Mouse (Mus musculus) lung, embryonic 14.5 days (tissue): ENCODE results near the gene Alcam. TPM values are rescaled to one million over a fixed set of nuclear protein-coding genes. Genes with fewer than 3 reads are reported as not detected.

ENCODE experiments used
- ATAC-seq: fragments of 200-750 bp; cut with Nextera tagmentation; 2 replicates; pipeline ENCODE4 v1.8.0; 2017; ENCODE audit warnings: mild to moderate bottlenecking, moderate TSS enrichment, moderate library complexity; ENCODE audit not compliant: insufficient read depth
- DNase-seq: peaks from one replicate; pipeline ENCODE4 v3.0.0-alpha.2; 2015
- H3K27ac ChIP-seq: fragments of 300-500 bp; sonication (generic); 2 replicates; pipeline ENCODE4 v1.5.1; 2014; ENCODE audit warnings: low read depth, mild to moderate bottlenecking, moderate library complexity
- H3K27me3 ChIP-seq: fragments of 300-500 bp; sonication (generic); 2 replicates; pipeline ENCODE4 v1.6.1; 2014; ENCODE audit warnings: low read length, control low read depth; ENCODE audit not compliant: insufficient read depth
- H3K36me3 ChIP-seq: fragments of 300-500 bp; sonication (generic); 2 replicates; pipeline ENCODE4 v1.6.1; 2014; ENCODE audit warnings: control low read depth; ENCODE audit not compliant: insufficient read depth
- H3K4me1 ChIP-seq: fragments of 300-500 bp; sonication (generic); 2 replicates; pipeline ENCODE4 v1.6.1; 2014; ENCODE audit warnings: antibody characterized with exemption, control low read depth; ENCODE audit not compliant: insufficient read depth
- H3K4me2 ChIP-seq: fragments of 300-500 bp; sonication (generic); 2 replicates; pipeline ENCODE4 v1.6.1; 2014; ENCODE audit warnings: mild to moderate bottlenecking
- H3K4me3 ChIP-seq: fragments of 300-500 bp; sonication (generic); 2 replicates; pipeline ENCODE4 v1.5.1; 2014; ENCODE audit warnings: low read depth, low read length
- H3K9ac ChIP-seq: fragments of 300-500 bp; sonication (generic); 2 replicates; pipeline ENCODE4 v1.6.1; 2014
- H3K9me3 ChIP-seq: fragments of 300-500 bp; sonication (generic); 2 replicates; pipeline ENCODE4 v1.6.1; 2016; ENCODE audit warnings: low read depth, low read length, control low read depth
- CTCF ChIP-seq: IDR thresholded peaks from 2 replicates; pipeline ENCODE4 v1.5.1; 2016; ENCODE audit warnings: antibody characterized with exemption, low read depth
- WGBS: fragments of 180-500 bp; shearing (Covaris S2); extraction: QIAGEN DNeasy Blood & Tissue Kit; methylation state at CpG from one replicate; pipeline ENCODE4 v1.1.7; 2014; 5-methylcytosine and 5-hydroxymethylcytosine counted together
- polyA plus RNA-seq: library from polyadenylated mRNA; unstranded; fragments of >200 nt; fragmentation: Nextera tagmentation; extraction: Ambion mirVana; gene quantifications from 2 replicates; pipeline ENCODE4 v1.2.1, GENCODE M21; 2014

Alcam gene
- polyA plus RNA-seq, 1 experiment from 2014 or later, result 52.0 TPM

- H3K4me3 ChIP-seq, result no peak overlapping the region
- DNase-seq, result no peak
- H3K27ac ChIP-seq, result no peak overlapping the region
- no peak for ATAC-seq
- no peak overlapping the region for H3K4me2 ChIP-seq
- 0 out of 2 replicates have a peak, but pooled peaks cover 3% of the 10 kb centered on the region for H3K36me3 ChIP-seq
- TF ChIP-seq CTCF, result no peak
- H3K9me3 ChIP-seq, result no peaks in the 10 kb centered on the region
- H3K27me3 ChIP-seq, result no peaks in the 10 kb centered on the region
- no peaks in the 10 kb centered on the region for H3K4me1 ChIP-seq
- WGBS, result 83% methylated on average over 7 of the region's 7 CpGs
- no peak overlapping the region for H3K9ac ChIP-seq
Observed at GRCm38 (mm10) chr16:52301730-52302129, 152.1 kb downstream of the Alcam start.

- peaks cover 6% of the 10 kb centered on the region; the same call in 1 of the 2 replicates for H3K36me3 ChIP-seq
- H3K27ac ChIP-seq, result no peak overlapping the region
- H3K4me2 ChIP-seq, result no peak overlapping the region
- no peaks in the 10 kb centered on the region for H3K27me3 ChIP-seq
- no peak for ATAC-seq
- no peaks in the 10 kb centered on the region for H3K4me1 ChIP-seq
- H3K4me3 ChIP-seq, result no peak overlapping the region
- no peaks in the 10 kb centered on the region for H3K9me3 ChIP-seq
- no peak for TF ChIP-seq CTCF
- WGBS, result 45% methylated on average over 1 of the region's 1 CpGs
- no peak overlapping the region for H3K9ac ChIP-seq
- DNase-seq, result no peak
Observed at GRCm38 (mm10) chr16:52296376-52296775, 157.5 kb downstream of the Alcam start.

- Histone ChIP-seq H3K4me1 (no peaks in the 10 kb centered on the region), H3K9me3 (no peaks in the 10 kb centered on the region), H3K27ac (no peak overlapping the region), H3K27me3 (no peaks in the 10 kb centered on the region), H3K4me3 (no peak overlapping the region), H3K4me2 (no peak overlapping the region), H3K9ac (no peak overlapping the region), H3K36me3 (peaks cover 9% of the 10 kb centered on the region; the same call in 1 of the 2 replicates)
- ATAC-seq (no peak), DNase-seq (no peak)
- no peak for TF ChIP-seq CTCF
Observed at GRCm38 (mm10) chr16:52295535-52295934, 158.3 kb downstream of the Alcam start.

- TF ChIP-seq CTCF, result no peak
- Histone ChIP-seq H3K9me3 (no peaks in the 10 kb centered on the region), H3K4me3 (no peak overlapping the region), H3K36me3 (peaks cover 13% of the 10 kb centered on the region; the same call in 1 of the 2 replicates), H3K4me1 (no peaks in the 10 kb centered on the region), H3K27me3 (no peaks in the 10 kb centered on the region), H3K27ac (no peak overlapping the region), H3K4me2 (no peak overlapping the region), H3K9ac (no peak overlapping the region)
- DNase-seq (no peak), ATAC-seq (no peak)
- WGBS, result 87% methylated on average over 3 of the region's 3 CpGs
Observed at GRCm38 (mm10) chr16:52292440-52293048, 161.3 kb downstream of the Alcam start.

- ATAC-seq, result no peak
- no peak for TF ChIP-seq CTCF
- WGBS, result 89% methylated on average over 2 of the region's 2 CpGs
- no peaks in the 10 kb centered on the region for H3K9me3 ChIP-seq
- H3K9ac ChIP-seq, result no peak overlapping the region
- H3K27me3 ChIP-seq, result no peaks in the 10 kb centered on the region
- no peak overlapping the region for H3K4me2 ChIP-seq
- H3K27ac ChIP-seq, result no peak overlapping the region
- no peak overlapping the region for H3K4me3 ChIP-seq
- DNase-seq, result no peak
- H3K4me1 ChIP-seq, result no peaks in the 10 kb centered on the region
- H3K36me3 ChIP-seq, result peaks cover 2% of the 10 kb centered on the region; the same call in 1 of the 2 replicates
Observed at GRCm38 (mm10) chr16:52280186-52280585, 173.7 kb downstream of the Alcam start.

GRCm38 (mm10) chr16:52265066-52265465 is 188.8 kb downstream of the Alcam start:
- H3K9ac ChIP-seq, result no peak overlapping the region
- no peak for ATAC-seq
- no peak overlapping the region for H3K4me2 ChIP-seq
- no peak overlapping the region for H3K27ac ChIP-seq
- H3K4me1 ChIP-seq, result no peaks in the 10 kb centered on the region
- 81% methylated on average over 4 of the region's 4 CpGs for WGBS
- no peak for DNase-seq
- TF ChIP-seq CTCF, result no peak
- H3K27me3 ChIP-seq, result no peaks in the 10 kb centered on the region
- no peaks in the 10 kb centered on the region for H3K9me3 ChIP-seq
- H3K4me3 ChIP-seq, result no peak overlapping the region
- peaks cover 7% of the 10 kb centered on the region; the same call in 1 of the 2 replicates for H3K36me3 ChIP-seq

GRCm38 (mm10) chr16:52263751-52264150 is 190.1 kb downstream of the Alcam start:
- DNase-seq (no peak), ATAC-seq (no peak)
- H3K4me3 ChIP-seq, result no peak overlapping the region
- no peak overlapping the region for H3K27ac ChIP-seq
- peaks cover 7% of the 10 kb centered on the region; the same call in 1 of the 2 replicates for H3K36me3 ChIP-seq
- H3K4me2 ChIP-seq, result no peak overlapping the region
- no peaks in the 10 kb centered on the region for H3K9me3 ChIP-seq
- no peak overlapping the region for H3K9ac ChIP-seq
- H3K27me3 ChIP-seq, result no peaks in the 10 kb centered on the region
- no peak for TF ChIP-seq CTCF
- no peaks in the 10 kb centered on the region for H3K4me1 ChIP-seq

GRCm38 (mm10) chr16:52262582-52262981 is 191.3 kb downstream of the Alcam start:
- H3K9ac ChIP-seq, result no peak overlapping the region
- no peak for TF ChIP-seq CTCF
- no peaks in the 10 kb centered on the region for H3K4me1 ChIP-seq
- DNase-seq (no peak), ATAC-seq (no peak)
- H3K9me3 ChIP-seq, result no peaks in the 10 kb centered on the region
- H3K27me3 ChIP-seq, result no peaks in the 10 kb centered on the region
- H3K4me2 ChIP-seq, result no peak overlapping the region
- H3K4me3 ChIP-seq, result no peak overlapping the region
- 81% methylated on average over 1 of the region's 1 CpGs for WGBS
- no peak overlapping the region for H3K27ac ChIP-seq
- no peaks in the 10 kb centered on the region for H3K36me3 ChIP-seq
